ENCODE assay signal across 40 mouse cellular contexts in genomic region chr2:165068806-165069205, GRCm38 (mm10). TPM values are rescaled to one million over a fixed set of nuclear protein-coding genes. Genes with fewer than 3 reads are reported as not detected.
DNase-seq lines count a peak whose midpoint lies in the region; ATAC-seq and TF ChIP-seq lines count a peak whose summit lies in the region.
"Had no signal": no experiment of that assay in that cellular context is flagged by ENCODE, and none has a peak within 500 bp of the region (broad histone marks: within the 10 kb centered on the region; RNA-seq: fewer than 3 reads in every experiment).

No protein-coding gene starts in this region.

- no peak overlapping the region for H3K9ac ChIP-seq in lung, postnatal 0 days (replicated peaks; ENCODE audit: low read depth)
- H3K9ac ChIP-seq in stomach, embryonic 16.5 days (ENCODE audit: low read length) = no peak overlapping the region
- no peak overlapping the region for H3K9ac ChIP-seq in kidney, embryonic 14.5 days (ENCODE audit: low read depth, low read length)
- H3K9ac ChIP-seq: heart, embryonic 15.5 days; limb, embryonic 13.5 days; lung, embryonic 15.5 days; midbrain, embryonic 12.5 days; neural tube, embryonic 13.5 days had no signal

- TF ChIP-seq EP300 in lung, postnatal 0 days (IDR thresholded peaks at IDR 0.05) = no peak

- TF ChIP-seq CTCF in lung, postnatal 0 days (IDR thresholded peaks at IDR 0.05) = no peak
- no peak for TF ChIP-seq CTCF in brain, embryonic 14.5 days (IDR thresholded peaks at IDR 0.05; ENCODE audit: borderline replicate concordance, extremely low read depth, insufficient read depth, insufficient read length)

- no peaks in the 10 kb centered on the region for H3K9me3 ChIP-seq in lung, postnatal 0 days (ENCODE audit: low read length)
- H3K9me3 ChIP-seq in stomach, embryonic 16.5 days (replicated peaks; ENCODE audit: control insufficient read depth, low read length) = no peaks in the 10 kb centered on the region
- H3K9me3 ChIP-seq in kidney, embryonic 14.5 days (ENCODE audit: control insufficient read depth, low read length) = no peaks in the 10 kb centered on the region
- H3K9me3 ChIP-seq: heart, embryonic 10.5 days; heart, embryonic 15.5 days; limb, embryonic 13.5 days; lung, embryonic 15.5 days; megakaryocyte, embryonic 14.5 days; midbrain, embryonic 12.5 days; neural tube, embryonic 13.5 days had no signal

- no peak overlapping the region for H3K27ac ChIP-seq in lung, postnatal 0 days (ENCODE audit: low read length)
- no peak overlapping the region for H3K27ac ChIP-seq in stomach, embryonic 16.5 days (ENCODE audit: low read length)
- no peak overlapping the region for H3K27ac ChIP-seq in kidney, embryonic 14.5 days (ENCODE audit: low read depth, low read length)
- H3K27ac ChIP-seq: heart, embryonic 10.5 days; heart, embryonic 15.5 days; limb, embryonic 13.5 days; lung, embryonic 15.5 days; midbrain, embryonic 12.5 days; neural tube, embryonic 13.5 days had no signal

- no peaks in the 10 kb centered on the region for H3K36me3 ChIP-seq in lung, postnatal 0 days (ENCODE audit: insufficient read depth, low read length)
- no peaks in the 10 kb centered on the region for H3K36me3 ChIP-seq in stomach, embryonic 16.5 days (ENCODE audit: control insufficient read depth, insufficient read depth, low read length)
- no peaks in the 10 kb centered on the region for H3K36me3 ChIP-seq in kidney, embryonic 14.5 days (ENCODE audit: control insufficient read depth, insufficient read depth, low read length)
- H3K36me3 ChIP-seq: heart, embryonic 10.5 days; heart, embryonic 15.5 days; limb, embryonic 13.5 days; lung, embryonic 15.5 days; midbrain, embryonic 12.5 days; neural tube, embryonic 13.5 days had no signal

- H3K4me3 ChIP-seq in lung, postnatal 0 days (ENCODE audit: low read depth, low read length) = no peak overlapping the region
- no peak overlapping the region for H3K4me3 ChIP-seq in stomach, embryonic 16.5 days (replicated peaks; ENCODE audit: low read length)
- no peak overlapping the region for H3K4me3 ChIP-seq in kidney, embryonic 14.5 days (ENCODE audit: low read length)
- H3K4me3 ChIP-seq: erythroblast, embryonic 14.5 days; heart, embryonic 10.5 days; heart, embryonic 15.5 days; limb, embryonic 13.5 days; lung, embryonic 15.5 days; megakaryocyte, embryonic 14.5 days; midbrain, embryonic 12.5 days; myocyte; neural tube, embryonic 13.5 days had no signal

- H3K4me2 ChIP-seq in lung, postnatal 0 days (replicated peaks; ENCODE audit: low read depth, low read length) = no peak overlapping the region
- no peak overlapping the region for H3K4me2 ChIP-seq in stomach, embryonic 16.5 days (ENCODE audit: low read depth, low read length)
- H3K4me2 ChIP-seq in kidney, embryonic 14.5 days (replicated peaks; ENCODE audit: low read depth, low read length) = no peak overlapping the region
- H3K4me2 ChIP-seq: heart, embryonic 15.5 days; limb, embryonic 13.5 days; liver, embryonic 11.5 days; lung, embryonic 15.5 days; midbrain, embryonic 12.5 days; neural tube, embryonic 13.5 days had no signal

- H3K4me1 ChIP-seq in lung, postnatal 0 days (ENCODE audit: insufficient read depth, low read depth, low read length) = no peaks in the 10 kb centered on the region
- no peaks in the 10 kb centered on the region for H3K4me1 ChIP-seq in stomach, embryonic 16.5 days (ENCODE audit: control insufficient read depth, insufficient read depth, low read length)
- H3K4me1 ChIP-seq in kidney, embryonic 14.5 days (ENCODE audit: control insufficient read depth, insufficient read depth, low read length) = 0 out of 2 replicates have a peak, but pooled peaks cover 4% of the 10 kb centered on the region
- H3K4me1 ChIP-seq: lung, embryonic 15.5 days had no signal

- H3K27me3 ChIP-seq in lung, postnatal 0 days (replicated peaks; ENCODE audit: insufficient read depth, low read length) = no peaks in the 10 kb centered on the region
- peaks cover 9% of the 10 kb centered on the region for H3K27me3 ChIP-seq in stomach, embryonic 16.5 days (ENCODE audit: control insufficient read depth, insufficient read depth, low read length)
- H3K27me3 ChIP-seq in kidney, embryonic 14.5 days (ENCODE audit: control insufficient read depth, insufficient read depth, low read length) = peaks cover 15% of the 10 kb centered on the region

- ATAC-seq in lung, postnatal 0 days = no peak
- peak; percentile 59; the same call in 1 of the 2 replicates for ATAC-seq in stomach, embryonic 16.5 days (ENCODE audit: insufficient read depth, low FRiP score)
- ATAC-seq in kidney, embryonic 14.5 days (ENCODE audit: low FRiP score, low TSS enrichment) = no peak
- ATAC-seq: CD4-positive, CD25-positive, alpha-beta regulatory T cell, adult 4 months; hindbrain, embryonic 16.5 days had no signal

- 59% methylated on average over 2 of the region's 2 CpGs for WGBS in lung, postnatal 0 days
- WGBS in stomach, embryonic 16.5 days = 48% methylated on average over 2 of the region's 2 CpGs
- 84% methylated on average over 2 of the region's 2 CpGs for WGBS in kidney, embryonic 14.5 days

- TF ChIP-seq POLR2A in brain, embryonic 14.5 days (IDR thresholded peaks at IDR 0.05; ENCODE audit: borderline replicate concordance, extremely low read depth, insufficient read depth, insufficient read length, poor library complexity, severe bottlenecking) = no peak

- peak; percentile 35 to 57 for DNase-seq in layer of hippocampus, adult 18-20 months (ENCODE audit: low spot score in 2 of 2)
- no peak for DNase-seq in layer of hippocampus, adult 9-10 months (ENCODE audit: low spot score)
- peak; percentile 16 for DNase-seq in lung, postnatal 10 days
- no peak for DNase-seq in lung, postnatal 0 days (ENCODE audit: low spot score)
- peak; percentile 69 for DNase-seq in brain, embryonic 14.5 days (ENCODE audit: low read depth)
- DNase-seq: cerebellum, adult 18-20 months; gastrocnemius, postnatal 25 days; heart, adult 11 months; kidney, adult 18-20 months; kidney, postnatal 4 days; lung, postnatal 4 days; right cerebral cortex, postnatal 14 days; thymus, postnatal 14 days had no signal

RNA-seq across cellular contexts. Expression of gene Cd40, which starts 13.4 kb away (rescaled TPM):
- under 1 TPM; 0.10 to 0.28 TPM for total RNA-seq in layer of hippocampus, adult 18-20 months (2021)
- polyA plus RNA-seq in lung, postnatal 0 days (2015; fragmentation: Nextera tagmentation; extraction: Ambion mirVana) = 57.9 and 77.5 TPM in 2 replicates
- 8.4 and 8.7 TPM in 2 replicates for polyA plus RNA-seq in brain, embryonic 14.5 days (2012; rRNA removed)
- polyA plus RNA-seq in stomach, embryonic 16.5 days (2015; fragmentation: Nextera tagmentation; extraction: Ambion mirVana) = 7.0 and 7.5 TPM in 2 replicates
- polyA plus RNA-seq in kidney, embryonic 14.5 days (2014; fragmentation: Nextera tagmentation; extraction: Ambion mirVana) = 6.4 and 7.3 TPM in 2 replicates

RNA-seq across cellular contexts. Expression of gene 1700025C18Rik, which starts 21.7 kb away (rescaled TPM):
- not detected for total RNA-seq in layer of hippocampus, adult 18-20 months (2021)
- polyA plus RNA-seq in lung, postnatal 0 days (2015; fragmentation: Nextera tagmentation; extraction: Ambion mirVana) = not detected in 2 replicates
- polyA plus RNA-seq in brain, embryonic 14.5 days (2012; rRNA removed) = not detected in 2 replicates
- not detected in 2 replicates for polyA plus RNA-seq in stomach, embryonic 16.5 days (2015; fragmentation: Nextera tagmentation; extraction: Ambion mirVana)
- polyA plus RNA-seq in kidney, embryonic 14.5 days (2014; fragmentation: Nextera tagmentation; extraction: Ambion mirVana) = not detected in 2 replicates
- total RNA-seq: adrenal gland, postnatal 14 days; common myeloid progenitor, adult 5-6 weeks; gastrocnemius, postnatal 25 days; heart, postnatal 25 days; left cerebral cortex, adult 18-20 months; left cerebral cortex, postnatal 36 days; midbrain, postnatal 0 days had no signal
- polyA plus RNA-seq: CD4-positive, CD25-positive, alpha-beta regulatory T cell, adult 4 months; embryonic facial prominence, embryonic 14.5 days; erythroblast, embryonic 14.5 days; heart, embryonic 10.5 days; heart, embryonic 15.5 days; hindbrain, embryonic 11.5 days; hindbrain, embryonic 16.5 days; intestine, embryonic 14.5 days; kidney, embryonic 16.5 days; limb, embryonic 13.5 days; liver, embryonic 11.5 days; liver, embryonic 16.5 days; lung, embryonic 15.5 days; midbrain, embryonic 12.5 days; midbrain, postnatal 0 days; myocyte; neural tube, embryonic 13.5 days; spleen, adult 2 months; urinary bladder, adult 2 months had no signal

RNA-seq across cellular contexts. Expression of gene Ncoa5, which starts 34.1 kb away (rescaled TPM):
- 10 to 100 TPM; 57.0 to 59.2 TPM for total RNA-seq in layer of hippocampus, adult 18-20 months (2021)
- polyA plus RNA-seq in lung, postnatal 0 days (2015; fragmentation: Nextera tagmentation; extraction: Ambion mirVana) = 21.6 and 28.7 TPM in 2 replicates
- polyA plus RNA-seq in brain, embryonic 14.5 days (2012; rRNA removed) = 128 and 143 TPM in 2 replicates
- 49.5 and 49.9 TPM in 2 replicates for polyA plus RNA-seq in stomach, embryonic 16.5 days (2015; fragmentation: Nextera tagmentation; extraction: Ambion mirVana)
- polyA plus RNA-seq in kidney, embryonic 14.5 days (2014; fragmentation: Nextera tagmentation; extraction: Ambion mirVana) = 34.6 and 71.1 TPM in 2 replicates

Comparison
In these comparisons a context has a peak if more than half of its experiments do, and no peak if none do; other contexts are left out.
1. DNase-seq: peak in layer of hippocampus, adult 18-20 months (2 of 2), lung, postnatal 10 days (single experiment) and brain, embryonic 14.5 days (single experiment); none in layer of hippocampus, adult 9-10 months (single experiment) and lung, postnatal 0 days (single experiment).